In genomic region chr6:51270216-51271127, GRCm38 (mm10) we compare ENCODE assay signal across 8 mouse cellular contexts.
DNase-seq lines count a peak whose midpoint lies in the region; ATAC-seq lines count a peak whose summit lies in the region.

No protein-coding gene starts in this region.

- intact Hi-C loops in left cerebral cortex, postnatal 10 days (cut with DNase I), result no loop called here

- DNase-seq in ZHBTc4 (ENCODE audit: low read depth, low spot score), result peak; percentile 99
- DNase-seq in gastrocnemius, postnatal 10 days, result peak; percentile 89
- peak; percentile 95 for DNase-seq in induced T-regulatory cell, adult 2 months (ENCODE audit: low read depth)
- peak; percentile 58 to 92 for DNase-seq in left cerebral cortex, postnatal 10 days (ENCODE audit: extremely low spot score in 1 of 2, low spot score in 2 of 2)
- DNase-seq in right cerebral cortex, postnatal 36 days (ENCODE audit: low spot score in 2 of 2), result peak; percentile 28 to 29
- DNase-seq in urinary bladder, postnatal 4 days (ENCODE audit: low spot score in 2 of 2), result peak; percentile 94 to 96

- ATAC-seq in common myeloid progenitor, adult 5-6 weeks (replicated peaks; ENCODE audit: low read depth, poor library complexity, severe bottlenecking), result peak; percentile 89
- peak; percentile 96 for ATAC-seq in megakaryocyte progenitor cell, adult 5-6 weeks (replicated peaks; ENCODE audit: poor library complexity)

Comparison
In these comparisons a context has a peak if more than half of its experiments do, and no peak if none do; other contexts are left out.
1. Peak in every context shown above with its lines: DNase-seq and ATAC-seq.
2. DNase-seq: peak in every context shown above with its lines; median percentile 99 in ZHBTc4; 95 in induced T-regulatory cell, adult 2 months; 95 in urinary bladder, postnatal 4 days; 89 in gastrocnemius, postnatal 10 days; 75 in left cerebral cortex, postnatal 10 days; 28 in right cerebral cortex, postnatal 36 days.